Mouse (Mus musculus) adrenal gland, postnatal 36 days (tissue): ENCODE measurements around the gene Slc29a3. TPM values are rescaled to one million over a fixed set of nuclear protein-coding genes. Genes with fewer than 3 reads are reported as not detected.
A peak's percentile ranks its signal among the peaks of the same experiment; 100 is the strongest.

Experiments
- DNase-seq, 2 experiments: peaks; one replicate each; pipeline ENCODE4 v3.0.0; 2021; ENCODE audit warnings: mixed read lengths in 1 of 2
- long read RNA-seq, 2 experiments: library from polyadenylated mRNA; stranded (forward); transcript quantifications; one replicate each; pipeline ENCODE4 v2.0.0; 2021; ENCODE audit warnings: borderline sequencing depth in 2 of 2
- total RNA-seq, 2 experiments: library from RNA; stranded (reverse); gene quantifications; 2 replicates each; pipeline ENCODE4 v1.2.3; 2021

The Slc29a3 gene
- 10 to 100 TPM; 28.8 to 38.7 TPM for total RNA-seq
- long read RNA-seq, experiment 1, full-length matches to known transcripts, result 4 of 5 reads
- long read RNA-seq, experiment 1, partial matches to known transcripts, result 1 of 5 reads
- long read RNA-seq, experiment 1, other reads (novel, unspliced or antisense), result 0 of 5 reads
- long read RNA-seq, experiment 2, result 0 reads

DNA sequence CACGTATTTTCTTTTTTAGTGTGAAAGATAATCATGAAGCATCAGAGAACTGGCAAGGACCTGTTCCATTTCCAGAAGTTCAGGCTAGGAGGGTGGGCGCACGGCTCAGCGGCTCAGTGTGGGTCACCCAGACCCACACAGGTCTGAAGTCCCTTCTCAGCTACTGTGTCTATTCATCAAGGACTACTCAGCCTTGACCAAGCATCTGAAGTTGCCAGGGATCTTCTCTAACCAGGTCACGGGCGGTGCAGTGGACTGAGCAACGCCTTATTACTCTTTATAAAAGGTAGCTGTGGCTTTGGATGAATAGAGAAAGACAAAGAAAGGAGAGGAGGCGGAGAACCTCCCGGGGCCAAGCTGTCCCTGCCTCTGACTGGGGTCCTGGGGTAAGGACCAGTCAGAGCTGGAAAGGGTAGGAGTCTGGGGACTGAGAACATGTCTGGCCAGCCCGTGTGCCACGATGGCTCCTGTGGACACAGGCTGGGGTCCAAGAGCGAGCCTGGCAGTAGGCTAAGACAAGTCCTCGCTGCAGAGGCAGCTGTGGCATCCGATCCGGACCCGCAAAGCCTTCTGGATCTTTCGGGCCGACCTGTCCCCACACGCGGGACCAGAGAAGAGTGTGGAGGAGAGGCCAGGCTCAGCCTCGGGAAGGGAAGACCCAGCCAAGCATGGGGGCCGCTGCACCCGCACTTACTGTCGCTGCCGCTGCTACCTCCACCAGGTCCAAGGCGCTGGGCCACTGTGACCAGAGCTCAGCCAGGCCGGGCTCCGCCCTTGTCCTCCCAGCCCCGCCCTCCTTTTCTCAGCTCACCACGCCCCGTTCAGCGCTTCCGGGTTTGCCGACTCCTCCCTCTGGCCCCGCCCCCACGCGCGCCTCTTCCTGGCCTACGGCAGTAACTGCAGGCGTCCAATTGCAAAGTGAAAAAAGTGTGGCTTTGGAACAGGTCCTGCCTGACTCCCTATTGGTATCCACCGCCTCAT lies at the start of gene Slc29a3:
TSS of gene Slc29a3 (minus strand) at position 755 of the 981 bp plus-strand sequence.
- DNase-seq, result peak; percentile 99 to 100

DNA sequence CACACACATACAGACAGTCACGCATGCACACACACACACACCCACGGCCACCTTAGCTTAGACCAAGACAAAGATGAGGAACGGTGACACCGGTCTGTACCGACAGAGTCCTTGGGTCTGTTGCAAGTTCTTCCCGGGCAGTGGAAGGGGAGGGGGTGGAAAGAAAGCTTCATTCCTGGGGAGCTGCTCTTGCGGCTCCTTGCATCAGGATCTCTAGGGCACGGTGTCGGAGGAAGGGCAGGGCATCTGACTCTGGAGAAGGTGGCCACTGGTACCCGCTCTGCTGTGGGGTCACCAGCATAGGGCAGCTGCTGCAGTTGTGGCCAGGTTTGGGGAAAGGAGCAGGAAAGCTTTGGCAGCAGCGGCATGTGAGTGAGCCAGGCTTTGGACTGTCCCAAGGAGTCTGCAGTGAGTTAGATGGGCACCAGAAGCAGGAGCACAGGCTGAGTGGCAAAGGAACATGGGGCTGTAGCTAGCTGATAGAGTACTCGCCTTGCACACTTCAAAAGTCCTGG lies 49.4 kb upstream of the Slc29a3 start:
- no peak for DNase-seq

DNA sequence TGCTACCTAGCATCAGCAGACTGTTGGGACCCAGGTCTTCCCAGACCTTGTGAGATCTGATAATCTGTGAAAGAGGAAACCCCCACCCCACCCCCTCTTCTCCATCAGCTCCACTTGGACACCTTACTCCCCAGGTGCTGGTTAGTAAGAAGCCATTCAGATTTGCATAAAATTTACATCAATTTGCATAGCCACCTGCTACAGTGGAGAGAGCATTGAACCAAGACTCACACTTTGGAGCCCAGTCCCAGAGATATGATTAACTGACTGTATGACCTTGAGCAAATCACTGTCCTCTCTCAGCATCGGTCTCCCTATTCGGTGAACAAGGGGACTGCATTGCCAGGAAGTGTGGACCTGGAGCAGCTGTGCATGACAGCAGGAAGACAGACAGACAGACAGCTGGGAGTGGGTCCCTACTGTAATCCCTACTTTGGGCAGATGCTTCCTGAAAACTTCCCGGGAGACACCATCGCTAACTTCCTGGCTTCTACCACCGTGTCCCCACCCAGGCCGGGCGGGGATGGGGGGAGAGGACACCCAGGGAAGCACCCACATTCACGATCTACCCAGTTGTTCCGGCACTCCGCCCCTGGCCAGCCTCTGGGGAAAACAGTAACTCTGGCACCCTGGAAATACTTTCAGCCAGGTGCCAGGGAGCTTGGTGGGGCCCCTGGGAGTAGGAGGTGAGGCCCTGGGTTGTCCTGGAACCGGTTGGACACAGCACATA lies 48.7 kb upstream of the Slc29a3 start:
- no peak for DNase-seq

DNA sequence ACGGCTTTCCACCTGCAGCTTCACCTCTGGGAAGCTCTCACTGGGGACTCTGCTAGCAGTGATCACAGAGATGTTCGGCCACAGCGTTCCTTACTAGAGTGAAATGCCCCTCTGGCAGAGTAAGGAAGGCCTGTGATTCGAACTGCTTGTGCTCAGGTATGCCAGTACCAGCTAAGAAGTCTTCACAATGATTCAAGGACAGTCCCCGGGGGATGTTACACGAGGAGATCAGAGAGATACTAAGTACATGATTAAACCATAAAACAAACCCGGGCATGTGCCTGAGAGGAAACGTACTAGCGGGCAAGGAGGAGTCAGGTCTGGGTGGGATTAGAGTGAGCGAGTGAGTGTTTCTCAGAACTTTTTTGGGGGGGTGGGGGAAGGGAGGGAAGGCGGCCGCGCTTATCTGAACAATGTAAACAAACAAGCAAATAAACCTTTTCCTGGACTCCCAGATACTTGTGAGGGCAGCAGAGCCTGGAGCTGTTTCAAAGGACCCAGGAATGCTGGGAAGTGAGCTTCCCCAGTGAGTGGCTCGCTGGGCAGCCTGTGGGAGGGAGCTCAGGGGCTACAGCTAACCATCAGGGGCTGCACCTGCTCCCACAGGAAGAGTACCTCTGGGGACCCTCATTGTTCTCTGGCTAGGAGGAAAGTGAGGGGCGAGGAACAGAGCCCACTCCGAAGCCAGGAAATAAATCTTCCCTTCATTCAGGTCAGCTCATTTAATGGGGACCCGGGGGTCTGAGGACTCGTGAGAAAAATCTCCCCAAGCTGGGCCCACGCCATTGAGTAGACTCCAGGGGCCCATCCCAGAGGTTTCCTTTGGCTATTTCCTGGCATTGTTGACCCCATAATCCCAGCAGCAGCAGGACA lies 47.9 kb upstream of the Slc29a3 start:
- DNase-seq, result no peak

DNA sequence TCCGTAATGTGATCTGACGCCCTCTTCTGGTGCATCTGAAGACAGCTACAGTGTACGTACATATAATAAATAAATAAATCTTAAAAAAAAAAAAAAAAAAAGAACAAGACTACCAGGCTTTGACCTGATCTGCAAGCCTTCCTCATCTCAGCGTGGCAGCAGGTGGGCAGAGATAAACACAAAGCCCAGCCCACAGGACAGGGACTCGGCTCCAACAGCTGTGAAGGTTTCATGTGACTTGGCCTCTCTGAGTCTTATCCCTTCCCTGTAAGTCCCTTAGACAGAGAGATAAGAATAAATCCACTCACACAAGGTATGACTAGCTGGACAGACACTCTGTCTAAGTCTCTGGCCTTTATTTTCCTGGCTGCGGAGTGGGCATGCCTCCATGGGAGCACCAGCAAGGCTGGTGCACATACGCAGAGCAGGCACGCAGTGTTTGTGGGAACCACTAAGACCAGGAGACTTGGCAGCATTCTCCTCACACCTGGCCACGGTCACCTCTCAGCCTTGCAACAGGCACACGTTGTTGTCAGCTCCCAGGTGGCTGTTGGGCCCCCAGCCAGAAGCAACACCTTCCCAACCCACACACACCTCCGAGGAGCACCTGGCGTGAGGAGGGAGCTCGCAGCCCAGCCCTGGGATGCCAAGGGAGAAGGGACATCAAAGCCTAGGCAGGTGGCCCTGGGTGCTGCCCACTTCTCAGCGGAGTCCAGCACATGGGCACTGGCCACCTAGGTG lies 45.3 kb upstream of the Slc29a3 start:
- DNase-seq, result no peak

DNA sequence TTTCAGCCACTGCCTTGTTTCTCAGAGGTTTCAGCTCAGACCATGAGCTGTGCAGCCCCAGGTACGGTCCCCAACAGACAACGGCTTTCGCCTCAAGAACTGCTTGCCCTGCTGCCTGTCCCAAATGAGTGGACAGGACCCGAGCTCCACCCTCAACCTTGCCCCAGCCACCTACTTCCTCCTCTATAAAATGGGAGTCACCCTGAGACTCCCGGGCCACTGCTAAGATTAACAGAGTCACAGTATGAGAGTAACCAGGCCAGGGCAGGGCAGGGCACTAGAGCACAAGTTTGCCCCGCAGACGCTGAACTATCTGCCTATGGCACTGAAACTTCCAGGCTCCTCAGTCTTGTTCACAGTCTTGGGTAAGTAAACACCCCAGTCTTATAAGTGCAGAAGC lies 43.9 kb upstream of the Slc29a3 start:
- DNase-seq, result no peak

DNA sequence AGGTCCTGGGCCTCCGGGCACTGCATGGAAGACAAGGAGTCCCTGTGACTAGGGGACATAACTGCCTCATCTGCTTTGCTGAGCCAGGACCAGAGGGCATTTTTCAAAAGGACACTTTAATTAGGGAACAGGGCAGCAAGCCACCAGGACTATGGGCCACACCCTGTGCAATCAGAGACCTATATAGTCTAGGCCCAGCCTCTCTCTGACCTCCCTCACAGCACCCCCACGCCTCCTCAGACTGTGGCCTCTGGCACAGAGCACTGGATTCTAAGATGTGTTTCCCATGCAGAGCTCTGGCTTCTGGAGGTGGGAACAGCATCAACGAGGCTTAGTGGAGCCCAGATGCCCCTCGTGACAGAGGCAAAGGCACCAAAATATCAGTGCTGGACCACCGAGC lies 43.4 kb upstream of the Slc29a3 start:
- DNase-seq, result no peak

DNA sequence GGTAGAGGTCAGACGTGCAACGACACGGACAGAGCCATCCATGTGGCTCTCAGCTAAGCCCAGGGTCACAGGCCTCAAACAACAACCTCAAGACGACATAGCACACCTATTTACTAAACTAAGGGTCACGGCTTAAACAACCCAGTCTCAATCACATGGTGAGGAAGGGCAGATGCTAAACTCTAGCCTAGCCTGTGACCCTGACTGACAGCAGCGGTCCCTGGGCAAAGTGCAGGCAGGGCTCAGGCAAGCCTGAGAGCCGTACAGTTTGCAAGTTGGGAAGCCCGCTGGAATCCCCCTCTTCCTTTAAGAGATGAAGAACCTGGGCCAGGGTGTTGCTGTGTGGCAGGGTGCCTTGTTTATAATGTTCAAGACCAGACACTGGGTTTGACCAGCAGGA lies 42.2 kb upstream of the Slc29a3 start:
- DNase-seq, result no peak

DNA sequence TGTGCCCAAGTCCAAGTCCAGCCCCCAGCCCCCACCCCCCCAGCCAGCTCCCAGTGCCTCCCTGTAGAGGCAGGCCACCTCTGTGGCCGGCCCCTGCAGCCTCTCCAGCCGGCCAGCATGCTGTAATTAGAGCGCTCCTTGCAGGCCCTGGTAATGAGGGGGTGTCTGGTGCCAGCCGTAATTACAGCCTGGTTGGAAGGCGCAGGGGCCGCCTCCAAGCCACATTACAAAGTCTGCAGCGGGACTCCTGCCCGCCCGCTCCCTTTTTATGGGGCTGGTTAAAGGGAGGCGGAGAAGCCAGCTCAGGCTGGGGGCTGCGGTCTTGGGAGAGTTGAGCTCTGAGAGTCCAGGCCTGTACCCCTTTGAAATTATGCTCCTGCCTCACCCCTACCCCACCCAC lies 41.8 kb upstream of the Slc29a3 start:
- no peak for DNase-seq

DNA sequence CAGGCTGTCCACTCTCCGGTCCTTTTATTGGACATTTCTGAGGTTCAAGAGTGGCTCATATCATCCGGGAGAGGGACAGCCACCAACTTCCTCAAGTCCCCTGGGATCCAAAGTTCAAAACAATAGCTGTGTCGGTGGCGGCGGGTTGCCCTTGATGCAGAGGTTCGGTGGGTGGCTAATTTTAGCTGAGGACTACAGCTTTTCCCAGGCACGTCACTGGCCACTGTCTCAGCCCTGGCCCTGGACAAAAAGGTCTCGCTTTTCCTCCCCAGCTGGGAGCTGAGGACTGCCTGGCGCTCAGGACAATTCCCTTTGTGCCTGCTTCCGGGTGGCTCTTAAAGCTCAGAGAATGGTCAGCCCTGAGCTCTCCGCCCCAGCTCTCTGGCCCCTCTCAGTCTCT lies 40.2 kb upstream of the Slc29a3 start:
- peak; percentile 36 to 57 for DNase-seq

DNA sequence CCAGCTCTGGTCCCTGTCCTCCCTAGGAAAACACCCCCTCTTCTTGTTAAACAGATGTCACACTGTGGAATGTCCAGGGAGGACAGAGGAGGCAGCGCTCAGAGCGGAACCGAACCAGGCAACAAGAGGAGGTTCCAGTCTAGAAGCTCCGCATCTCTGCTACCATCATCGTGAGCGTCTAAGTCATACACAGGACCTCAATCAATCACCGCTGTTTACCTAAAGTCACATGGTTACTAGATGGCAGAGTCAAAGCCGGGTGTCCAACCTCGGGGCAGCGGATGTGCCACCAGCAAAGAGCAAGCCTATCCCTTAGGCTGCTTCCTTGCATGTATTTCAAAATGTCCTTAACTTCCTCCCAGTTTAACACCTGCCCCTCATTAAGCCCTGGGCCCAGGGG lies 39.8 kb upstream of the Slc29a3 start:
- DNase-seq, result no peak

DNA sequence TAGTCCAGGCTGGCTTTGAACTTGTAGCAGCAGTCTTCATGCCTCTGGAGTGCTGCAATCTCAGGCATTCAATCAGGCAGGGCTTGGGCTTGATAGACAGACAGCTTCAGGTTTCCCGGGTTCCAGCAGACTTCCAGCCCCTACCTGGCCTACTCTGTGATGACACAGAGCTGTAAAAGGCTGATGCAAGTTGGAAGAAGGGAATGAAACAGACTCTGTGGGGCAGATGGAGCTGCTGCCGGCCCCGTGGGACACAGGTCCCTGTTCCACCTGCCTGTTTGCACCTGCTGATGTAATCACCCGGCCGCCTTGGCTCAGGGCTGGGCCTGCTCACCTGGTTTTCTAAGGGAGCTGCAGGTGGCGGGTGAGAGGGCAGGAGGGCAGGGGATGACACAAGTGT lies 38.3 kb upstream of the Slc29a3 start:
- DNase-seq, result no peak

DNA sequence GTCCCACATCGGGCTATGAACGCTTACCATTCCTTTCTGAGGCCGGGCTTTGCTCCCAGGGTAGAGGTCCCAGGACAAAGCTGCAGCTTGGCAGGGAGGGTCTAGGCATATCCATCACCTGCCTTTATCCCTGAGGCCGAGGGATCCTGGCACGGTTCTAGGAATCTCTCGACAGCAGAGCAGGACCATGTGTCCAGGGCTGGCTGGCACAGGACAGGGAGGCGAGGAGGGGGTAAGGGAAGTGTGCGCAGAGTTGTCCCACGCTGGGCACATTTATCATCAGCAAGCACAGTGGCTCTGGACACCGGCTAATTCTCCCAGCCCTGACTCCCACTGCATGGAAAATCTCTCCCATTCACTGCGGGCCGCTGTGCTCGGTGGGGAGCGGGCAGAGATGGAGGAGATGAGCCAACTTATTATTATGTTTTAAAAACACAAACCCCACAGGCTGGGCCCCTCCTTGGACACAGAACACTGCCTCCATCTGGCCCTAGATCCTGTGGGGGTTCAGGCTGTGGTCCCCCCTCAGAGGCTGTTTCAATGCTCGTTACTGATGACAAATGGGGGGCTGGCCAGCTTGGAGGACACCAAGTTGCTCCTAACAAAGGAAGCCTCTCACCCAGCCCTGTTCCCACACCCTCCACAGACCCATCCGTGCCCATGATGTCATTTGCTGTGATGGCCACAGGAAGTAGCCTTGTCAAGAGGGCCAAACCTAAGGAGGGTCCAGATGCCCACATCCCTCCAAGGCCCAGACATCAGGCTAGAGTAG lies 34.9 kb upstream of the Slc29a3 start:
- no peak for DNase-seq

DNA sequence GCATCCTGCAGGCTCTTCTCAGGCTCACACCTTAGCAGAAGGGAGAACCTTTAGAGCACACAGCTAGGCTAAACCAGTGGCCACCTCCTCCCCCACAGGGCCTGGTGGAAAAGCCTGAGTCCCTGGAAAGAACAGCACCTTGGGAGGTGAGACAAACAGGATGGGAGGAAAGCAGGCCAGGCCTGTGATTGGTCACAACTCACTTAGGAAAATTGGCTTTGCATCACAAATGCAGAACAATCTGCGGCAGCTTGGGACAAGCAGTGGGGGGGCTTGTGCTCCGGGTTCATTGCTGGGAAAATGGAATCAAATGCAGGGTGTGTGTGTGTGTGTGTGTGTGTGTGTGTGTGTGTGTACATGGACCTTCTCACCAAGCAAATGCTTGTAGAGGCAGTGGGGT lies 31.0 kb upstream of the Slc29a3 start:
- DNase-seq, result no peak

DNA sequence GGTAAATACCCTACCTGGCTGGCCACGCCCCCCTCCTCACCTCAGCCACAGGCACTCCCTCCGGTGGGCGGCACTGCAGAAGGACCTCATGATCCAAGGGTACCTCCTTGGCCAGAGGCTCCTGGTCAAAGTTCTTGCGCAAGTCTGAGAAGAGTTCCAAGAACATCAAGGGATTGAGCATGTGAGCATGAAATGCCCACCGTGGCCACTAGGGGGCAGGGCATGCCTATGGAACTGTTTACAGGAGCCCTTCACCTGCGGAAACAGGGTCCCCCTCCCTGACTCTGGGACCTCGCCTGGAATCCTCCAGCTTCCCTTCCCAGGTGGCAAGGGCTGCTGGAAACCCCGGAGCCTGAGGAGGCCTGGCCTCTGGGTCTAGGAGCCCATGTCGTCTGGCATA lies 27.0 kb upstream of the Slc29a3 start:
- DNase-seq, result peak; percentile 75 to 81

DNA sequence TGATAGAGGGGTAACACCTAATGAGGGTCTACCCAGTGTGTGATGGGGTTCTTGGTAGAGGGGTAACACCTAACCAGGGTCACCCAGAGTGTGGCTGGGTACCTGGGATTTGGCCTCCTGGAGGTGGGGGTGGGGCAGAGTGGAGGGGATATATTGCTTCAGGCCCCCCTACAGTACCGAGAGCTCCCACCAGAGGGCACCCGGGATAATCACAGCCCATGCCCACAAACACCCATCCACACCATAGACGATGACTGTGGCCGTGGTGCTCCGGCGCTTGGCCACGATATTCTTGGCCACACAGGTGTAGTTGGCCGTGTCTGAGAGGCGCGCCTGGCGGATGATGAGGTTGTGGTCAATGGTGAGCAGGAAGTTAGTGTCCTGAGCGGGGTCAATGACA lies 25.9 kb upstream of the Slc29a3 start:
- DNase-seq, result peak; percentile 25 to 34

DNA sequence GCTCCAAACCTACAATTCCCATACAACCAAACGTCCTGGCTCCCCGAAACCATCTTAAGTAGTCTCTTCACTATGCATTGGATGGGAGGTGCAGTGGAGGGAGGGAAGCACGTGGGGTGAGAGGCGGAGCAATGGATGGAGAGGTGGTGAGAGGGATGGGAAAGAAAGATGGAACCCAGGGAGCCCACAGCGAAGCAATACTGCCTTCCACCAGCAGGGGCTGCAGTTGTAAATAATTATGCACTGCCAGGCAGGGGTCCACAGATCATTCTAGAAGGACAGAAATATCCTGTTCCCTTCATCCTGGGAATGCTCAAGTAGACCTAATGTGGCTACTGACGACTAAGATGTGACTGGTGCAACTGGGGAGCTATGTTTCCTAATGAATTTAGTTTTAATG lies 22.9 kb upstream of the Slc29a3 start:
- DNase-seq, result no peak

DNA sequence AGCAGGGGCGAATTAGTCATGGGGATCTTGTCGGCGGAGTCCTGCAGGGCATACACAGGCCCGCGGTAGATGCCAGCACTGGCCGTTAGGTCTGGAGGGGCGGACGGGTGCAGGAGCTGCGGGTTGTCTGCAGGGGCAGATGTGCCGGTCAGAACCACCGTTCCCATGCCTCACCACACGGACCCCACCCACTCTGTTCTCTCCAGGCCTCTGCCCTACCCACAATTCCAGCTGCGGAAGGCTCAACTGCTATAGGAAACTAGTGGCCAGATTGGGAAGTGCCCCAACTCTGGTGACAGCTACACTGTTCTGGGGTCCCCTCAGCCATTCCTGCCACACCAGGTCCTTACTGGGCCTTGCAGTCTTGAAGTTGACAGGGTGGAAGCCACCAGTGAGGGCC lies 22.0 kb upstream of the Slc29a3 start:
- DNase-seq, result no peak

DNA sequence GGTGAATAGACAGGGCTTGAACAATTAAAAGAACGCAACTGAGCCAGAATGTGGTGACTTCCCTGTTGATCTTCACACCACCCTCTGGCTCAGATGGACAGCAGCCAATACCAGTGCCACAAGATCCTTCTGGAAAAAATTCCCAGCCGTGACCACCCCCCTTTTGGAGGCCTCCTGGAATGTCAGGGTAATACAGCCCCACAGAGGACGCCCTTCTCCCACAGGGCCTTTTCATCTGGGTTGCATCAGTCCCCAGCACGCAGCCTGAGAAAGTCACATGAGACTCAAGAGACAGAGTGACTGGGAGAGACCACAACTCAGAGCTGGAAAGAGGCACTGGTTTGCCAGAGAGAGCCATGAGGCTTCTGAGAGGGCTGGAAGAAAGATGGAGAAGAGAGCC lies 18.3 kb upstream of the Slc29a3 start:
- no peak for DNase-seq

DNA sequence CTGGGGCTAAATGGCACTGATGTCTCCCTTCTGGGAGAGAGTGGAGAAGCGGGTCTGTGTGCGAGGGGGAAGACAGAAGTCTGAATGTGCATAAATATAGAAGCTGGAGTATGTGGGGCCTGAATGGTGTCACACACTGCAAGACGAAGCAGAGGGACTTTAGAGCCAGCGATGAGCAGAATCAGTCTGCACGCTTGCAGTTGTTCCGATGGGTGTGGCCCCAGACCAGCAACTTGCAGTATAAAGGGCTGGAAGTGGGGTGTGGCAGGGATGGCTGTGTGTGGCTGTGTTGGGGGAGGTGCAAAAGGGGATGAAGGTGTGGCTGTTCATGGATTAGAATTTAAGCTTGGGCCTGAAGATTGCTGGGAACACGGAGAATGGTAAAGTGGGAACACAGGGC lies 16.0 kb upstream of the Slc29a3 start:
- no peak for DNase-seq
